Mouse (Mus musculus): ENCODE data around the gene Tcam1. TPM values are rescaled to one million over a fixed set of nuclear protein-coding genes. Genes with fewer than 3 reads are reported as not detected.

Gene Tcam1
- total RNA-seq, 1 experiment: 1.0 TPM

- no peak for DNase-seq (ENCODE audit: low read depth, low spot score)
- H3K27ac ChIP-seq (ENCODE audit: insufficient read depth, low read depth, low read length, poor library complexity, severe bottlenecking): no peak overlapping the region
- H3K4me1 ChIP-seq (ENCODE audit: control insufficient read depth in 2 of 2, insufficient read depth in 2 of 2, low read length in 2 of 2, poor library complexity in 1 of 2): no peaks in the 10 kb centered on the region
- no peak overlapping the region for H3K4me3 ChIP-seq (ENCODE audit: insufficient read depth in 1 of 2, low read depth in 1 of 2, low read length in 2 of 2, poor library complexity in 1 of 2, severe bottlenecking in 1 of 2)
- no peaks in the 10 kb centered on the region for H3K36me3 ChIP-seq (ENCODE audit: control insufficient read depth, insufficient read depth, low read length, poor library complexity, severe bottlenecking)
- in situ Hi-C loops (cut with MboI; ENCODE audit: low sequenced_read_pairs in 2 of 2, unreplicated experiment in 2 of 2): no loop called here
- TF ChIP-seq ZC3H11A (IDR thresholded peaks at IDR 0.05; ENCODE audit: borderline replicate concordance, low read depth, low read length): no peak
- no peak for TF ChIP-seq ZNF384 (IDR thresholded peaks at IDR 0.05; ENCODE audit: low read depth, low read length)
- no peak for TF ChIP-seq MAFK (IDR thresholded peaks at IDR 0.05; ENCODE audit: insufficient read depth, low read depth, low read length)
- no peaks in the 10 kb centered on the region for H3K9me3 ChIP-seq (ENCODE audit: control insufficient read depth, insufficient read depth, low read depth, low read length)
- H3K9ac ChIP-seq (ENCODE audit: insufficient read depth, low read depth, low read length, poor library complexity, severe bottlenecking): no peak overlapping the region
These were observed 9.7 kb downstream of the Tcam1 start for GRCm38 (mm10) chr11:106286206-106286605.

GRCm38 (mm10) chr11:106286987-106287386, 10.5 kb downstream of the Tcam1 start:
- no peak for TF ChIP-seq MAFK (IDR thresholded peaks at IDR 0.05; ENCODE audit: insufficient read depth, low read depth, low read length)
- no peak for TF ChIP-seq CHD2 (IDR thresholded peaks at IDR 0.05; ENCODE audit: low read depth, low read length)
- TF ChIP-seq ZC3H11A (IDR thresholded peaks at IDR 0.05; ENCODE audit: borderline replicate concordance, low read depth, low read length): no peak
- no peak for TF ChIP-seq HCFC1 (IDR thresholded peaks at IDR 0.05; ENCODE audit: borderline replicate concordance, insufficient read depth, low read length)
- no peak for TF ChIP-seq ZNF384 (IDR thresholded peaks at IDR 0.05; ENCODE audit: low read depth, low read length)
- no peaks in the 10 kb centered on the region for H3K36me3 ChIP-seq (ENCODE audit: control insufficient read depth, insufficient read depth, low read length, poor library complexity, severe bottlenecking)
- no peak overlapping the region for H3K9ac ChIP-seq (ENCODE audit: insufficient read depth, low read depth, low read length, poor library complexity, severe bottlenecking)
- H3K4me1 ChIP-seq (ENCODE audit: control insufficient read depth in 2 of 2, insufficient read depth in 2 of 2, low read length in 2 of 2, poor library complexity in 1 of 2): no peaks in the 10 kb centered on the region
- no peaks in the 10 kb centered on the region for H3K9me3 ChIP-seq (ENCODE audit: control insufficient read depth, insufficient read depth, low read depth, low read length)
- in situ Hi-C loops (cut with MboI; ENCODE audit: low sequenced_read_pairs in 2 of 2, unreplicated experiment in 2 of 2): no loop called here
- no peak for DNase-seq (ENCODE audit: low read depth, low spot score)
- H3K4me3 ChIP-seq (ENCODE audit: insufficient read depth in 1 of 2, low read depth in 1 of 2, low read length in 2 of 2, poor library complexity in 1 of 2, severe bottlenecking in 1 of 2): no peak overlapping the region
- no peak overlapping the region for H3K27ac ChIP-seq (ENCODE audit: insufficient read depth, low read depth, low read length, poor library complexity, severe bottlenecking)

- H3K27ac ChIP-seq (ENCODE audit: insufficient read depth, low read depth, low read length, poor library complexity, severe bottlenecking): no peak overlapping the region
- in situ Hi-C loops (cut with MboI; ENCODE audit: low sequenced_read_pairs in 2 of 2, unreplicated experiment in 2 of 2): no loop called here
- TF ChIP-seq ZC3H11A (IDR thresholded peaks at IDR 0.05; ENCODE audit: borderline replicate concordance, low read depth, low read length): no peak
- no peak for TF ChIP-seq HCFC1 (IDR thresholded peaks at IDR 0.05; ENCODE audit: borderline replicate concordance, insufficient read depth, low read length)
- no peak for TF ChIP-seq CHD2 (IDR thresholded peaks at IDR 0.05; ENCODE audit: low read depth, low read length)
- no peak for TF ChIP-seq MAFK (IDR thresholded peaks at IDR 0.05; ENCODE audit: insufficient read depth, low read depth, low read length)
- TF ChIP-seq ZNF384 (IDR thresholded peaks at IDR 0.05; ENCODE audit: low read depth, low read length): no peak
- no peaks in the 10 kb centered on the region for H3K9me3 ChIP-seq (ENCODE audit: control insufficient read depth, insufficient read depth, low read depth, low read length)
- H3K4me3 ChIP-seq (ENCODE audit: insufficient read depth in 1 of 2, low read depth in 1 of 2, low read length in 2 of 2, poor library complexity in 1 of 2, severe bottlenecking in 1 of 2): no peak overlapping the region
- no peak overlapping the region for H3K9ac ChIP-seq (ENCODE audit: insufficient read depth, low read depth, low read length, poor library complexity, severe bottlenecking)
- DNase-seq (ENCODE audit: low read depth, low spot score): no peak
- H3K4me1 ChIP-seq (ENCODE audit: control insufficient read depth in 2 of 2, insufficient read depth in 2 of 2, low read length in 2 of 2, poor library complexity in 1 of 2): no peaks in the 10 kb centered on the region
- H3K36me3 ChIP-seq (ENCODE audit: control insufficient read depth, insufficient read depth, low read length, poor library complexity, severe bottlenecking): no peaks in the 10 kb centered on the region
These were observed 12.9 kb downstream of the Tcam1 start for GRCm38 (mm10) chr11:106289369-106289768.

- DNase-seq (ENCODE audit: low read depth, low spot score): no peak
- no peak overlapping the region for H3K27ac ChIP-seq (ENCODE audit: insufficient read depth, low read depth, low read length, poor library complexity, severe bottlenecking)
- no peaks in the 10 kb centered on the region for H3K9me3 ChIP-seq (ENCODE audit: control insufficient read depth, insufficient read depth, low read depth, low read length)
- no peak overlapping the region for H3K9ac ChIP-seq (ENCODE audit: insufficient read depth, low read depth, low read length, poor library complexity, severe bottlenecking)
- no peak for TF ChIP-seq ZNF384 (IDR thresholded peaks at IDR 0.05; ENCODE audit: low read depth, low read length)
- TF ChIP-seq ZC3H11A (IDR thresholded peaks at IDR 0.05; ENCODE audit: borderline replicate concordance, low read depth, low read length): no peak
- no peak for TF ChIP-seq CHD2 (IDR thresholded peaks at IDR 0.05; ENCODE audit: low read depth, low read length)
- TF ChIP-seq MAFK (IDR thresholded peaks at IDR 0.05; ENCODE audit: insufficient read depth, low read depth, low read length): no peak
- TF ChIP-seq HCFC1 (IDR thresholded peaks at IDR 0.05; ENCODE audit: borderline replicate concordance, insufficient read depth, low read length): no peak
- in situ Hi-C loops (cut with MboI; ENCODE audit: low sequenced_read_pairs in 2 of 2, unreplicated experiment in 2 of 2): no loop called here
- H3K4me3 ChIP-seq (ENCODE audit: insufficient read depth in 1 of 2, low read depth in 1 of 2, low read length in 2 of 2, poor library complexity in 1 of 2, severe bottlenecking in 1 of 2): no peak overlapping the region
- no peaks in the 10 kb centered on the region for H3K4me1 ChIP-seq (ENCODE audit: control insufficient read depth in 2 of 2, insufficient read depth in 2 of 2, low read length in 2 of 2, poor library complexity in 1 of 2)
- H3K36me3 ChIP-seq (ENCODE audit: control insufficient read depth, insufficient read depth, low read length, poor library complexity, severe bottlenecking): no peaks in the 10 kb centered on the region
These were observed 13.9 kb downstream of the Tcam1 start for GRCm38 (mm10) chr11:106290376-106290775.

- Histone ChIP-seq H3K9me3 (ENCODE audit: control insufficient read depth, insufficient read depth, low read depth, low read length) (no peaks in the 10 kb centered on the region), H3K27ac (ENCODE audit: insufficient read depth, low read depth, low read length, poor library complexity, severe bottlenecking) (no peak overlapping the region), H3K4me1 (ENCODE audit: control insufficient read depth in 2 of 2, insufficient read depth in 2 of 2, low read length in 2 of 2, poor library complexity in 1 of 2) (no peaks in the 10 kb centered on the region), H3K9ac (ENCODE audit: insufficient read depth, low read depth, low read length, poor library complexity, severe bottlenecking) (no peak overlapping the region), H3K36me3 (ENCODE audit: control insufficient read depth, insufficient read depth, low read length, poor library complexity, severe bottlenecking) (no peaks in the 10 kb centered on the region), H3K4me3 (ENCODE audit: insufficient read depth in 1 of 2, low read depth in 1 of 2, low read length in 2 of 2, poor library complexity in 1 of 2, severe bottlenecking in 1 of 2) (no peak overlapping the region)
- TF ChIP-seq MAFK (IDR thresholded peaks at IDR 0.05; ENCODE audit: insufficient read depth, low read depth, low read length): no peak
- no peak for TF ChIP-seq ZNF384 (IDR thresholded peaks at IDR 0.05; ENCODE audit: low read depth, low read length)
- no peak for TF ChIP-seq HCFC1 (IDR thresholded peaks at IDR 0.05; ENCODE audit: borderline replicate concordance, insufficient read depth, low read length)
- no peak for TF ChIP-seq CHD2 (IDR thresholded peaks at IDR 0.05; ENCODE audit: low read depth, low read length)
- no peak for TF ChIP-seq ZC3H11A (IDR thresholded peaks at IDR 0.05; ENCODE audit: borderline replicate concordance, low read depth, low read length)
- no peak for DNase-seq (ENCODE audit: low read depth, low spot score)
- in situ Hi-C loops (cut with MboI; ENCODE audit: low sequenced_read_pairs in 2 of 2, unreplicated experiment in 2 of 2): no loop called here
These were observed 15.4 kb downstream of the Tcam1 start for GRCm38 (mm10) chr11:106291861-106292260.

All from ES-E14 (cell line).